In genomic region chr9:116314803-116315202, GRCm38 (mm10) we compare ENCODE assay signal across 16 mouse cellular contexts.
DNase-seq lines count a peak whose midpoint lies in the region; ATAC-seq and TF ChIP-seq lines count a peak whose summit lies in the region.
"Had no signal": no experiment of that assay in that cellular context is flagged by ENCODE, and none has a peak within 500 bp of the region (broad histone marks: within the 10 kb centered on the region; RNA-seq: fewer than 3 reads in every experiment).

No protein-coding gene starts in this region.

- no peak for TF ChIP-seq POLR2A in lung, adult 2 months (IDR thresholded peaks at IDR 0.05; ENCODE audit: borderline replicate concordance, extremely low read depth, low read depth, low read length)
- no peak for TF ChIP-seq POLR2A in myocyte (IDR thresholded peaks at IDR 0.05; ENCODE audit: insufficient read length, low read depth)

- H3K9me3 ChIP-seq in heart, embryonic 12.5 days (replicated peaks): no peaks in the 10 kb centered on the region
- H3K9me3 ChIP-seq in lung, embryonic 16.5 days (ENCODE audit: control insufficient read depth, low read length): no peaks in the 10 kb centered on the region
- H3K9me3 ChIP-seq: embryonic facial prominence, embryonic 10.5 days; forebrain, embryonic 13.5 days; hindbrain, embryonic 15.5 days had no signal

- 0 out of 2 replicates have a peak, but pooled peaks cover 2% of the 10 kb centered on the region for H3K4me1 ChIP-seq in heart, embryonic 12.5 days (replicated peaks)
- H3K4me1 ChIP-seq in lung, embryonic 16.5 days (replicated peaks; ENCODE audit: control insufficient read depth, insufficient read depth, low read length): peaks cover 14% of the 10 kb centered on the region
- peaks cover 5% of the 10 kb centered on the region; the same call in 1 of the 2 replicates for H3K4me1 ChIP-seq in lung, adult 2 months (ENCODE audit: control insufficient read depth, insufficient read depth, low read length)
- H3K4me1 ChIP-seq: embryonic facial prominence, embryonic 10.5 days; forebrain, embryonic 13.5 days; hindbrain, embryonic 15.5 days had no signal

- no peak for DNase-seq in heart, postnatal 14 days
- no peak for DNase-seq in lung, adult 2 months
- DNase-seq in kidney, adult 8-10 months: no peak
- DNase-seq in thymus, postnatal 25 days: no peak
- DNase-seq: adrenal gland, postnatal 10 days; cerebellum, adult 11-12 months; cerebellum, adult 9-11 months; cerebellum, postnatal 36 days had no signal

- intact Hi-C loops in heart, postnatal 14 days (cut with DNase I): no loop called here

- no peaks in the 10 kb centered on the region for H3K36me3 ChIP-seq in heart, embryonic 12.5 days
- H3K36me3 ChIP-seq in lung, embryonic 16.5 days (ENCODE audit: control insufficient read depth, insufficient read depth, low read length): no peaks in the 10 kb centered on the region
- no peaks in the 10 kb centered on the region for H3K36me3 ChIP-seq in myocyte (ENCODE audit: control insufficient read depth, insufficient read depth)
- H3K36me3 ChIP-seq: embryonic facial prominence, embryonic 10.5 days; hindbrain, embryonic 15.5 days had no signal

- no peak overlapping the region for H3K27ac ChIP-seq in heart, embryonic 12.5 days (ENCODE audit: poor library complexity, severe bottlenecking)
- H3K27ac ChIP-seq in lung, embryonic 16.5 days (ENCODE audit: low read length): peak overlapping the region; percentile 26; the same call in 1 of the 2 replicates
- H3K27ac ChIP-seq: embryonic facial prominence, embryonic 10.5 days; forebrain, embryonic 13.5 days; hindbrain, embryonic 15.5 days had no signal

- no peak overlapping the region for H3K4me2 ChIP-seq in heart, embryonic 12.5 days
- no peak overlapping the region for H3K4me2 ChIP-seq in lung, embryonic 16.5 days (ENCODE audit: low read depth, low read length)
- H3K4me2 ChIP-seq in myocyte (ENCODE audit: low read depth): no peak overlapping the region
- H3K4me2 ChIP-seq: forebrain, embryonic 13.5 days; hindbrain, embryonic 15.5 days had no signal

- H3K9ac ChIP-seq in heart, embryonic 12.5 days: no peak overlapping the region
- no peak overlapping the region for H3K9ac ChIP-seq in lung, embryonic 16.5 days (ENCODE audit: low read length)
- H3K9ac ChIP-seq: forebrain, embryonic 13.5 days; hindbrain, embryonic 15.5 days had no signal

- H3K4me3 ChIP-seq in heart, embryonic 12.5 days: no peak overlapping the region
- no peak overlapping the region for H3K4me3 ChIP-seq in lung, embryonic 16.5 days (ENCODE audit: low read length)
- H3K4me3 ChIP-seq in lung, adult 2 months (replicated peaks; ENCODE audit: extremely low read depth, low read depth, low read length): no peak overlapping the region
- H3K4me3 ChIP-seq in myocyte: no peak overlapping the region
- H3K4me3 ChIP-seq: embryonic facial prominence, embryonic 10.5 days; forebrain, embryonic 13.5 days; hindbrain, embryonic 15.5 days had no signal

- H3K27me3 ChIP-seq in heart, embryonic 12.5 days (replicated peaks): no peaks in the 10 kb centered on the region
- no peaks in the 10 kb centered on the region for H3K27me3 ChIP-seq in lung, embryonic 16.5 days (ENCODE audit: control insufficient read depth, insufficient read depth, low read depth, low read length)
- no peaks in the 10 kb centered on the region for H3K27me3 ChIP-seq in myocyte (ENCODE audit: control insufficient read depth, insufficient read depth, insufficient read length)
- H3K27me3 ChIP-seq: forebrain, embryonic 13.5 days; hindbrain, embryonic 15.5 days had no signal

- no peak for TF ChIP-seq CTCF in lung, adult 2 months (IDR thresholded peaks at IDR 0.05; ENCODE audit: insufficient read depth, low read length)

- ATAC-seq in heart, embryonic 12.5 days (ENCODE audit: insufficient number of reproducible peaks, low FRiP score): 0 out of 2 replicates have a peak, but pooled peaks have one; percentile 36
- peak; percentile 55; the same call in 1 of the 2 replicates for ATAC-seq in lung, embryonic 16.5 days (ENCODE audit: low read depth)
- peak; percentile 22; the same call in 1 of the 2 replicates for ATAC-seq in granulocyte monocyte progenitor cell, adult 5-6 weeks (replicated peaks; ENCODE audit: poor library complexity, severe bottlenecking)
- ATAC-seq: forebrain, embryonic 13.5 days; intestine, embryonic 16.5 days had no signal

- H3K79me2 ChIP-seq in myocyte (ENCODE audit: control insufficient read depth, insufficient read depth): no peaks in the 10 kb centered on the region

- no peak overlapping the region for H3ac ChIP-seq in myocyte (ENCODE audit: control insufficient read depth, insufficient read length)

TF ChIP-seq in myocyte, 11 proteins besides CTCF, POLR2A, EP300 and RAD21:
- TF ChIP-seq MYOD1 (IDR thresholded peaks at IDR 0.05; ENCODE audit: control insufficient read depth in 1 of 3, insufficient read length in 2 of 3, low read depth in 2 of 3): peak in 2 of 3 experiments; percentile 86 to 91
- TF ChIP-seq USF1 (IDR thresholded peaks at IDR 0.05; ENCODE audit: low read depth): no peak
- TF ChIP-seq MAX (IDR thresholded peaks at IDR 0.05; ENCODE audit: low read depth): no peak
- TF ChIP-seq MYOG (IDR thresholded peaks at IDR 0.05; ENCODE audit: control insufficient read depth in 1 of 3, insufficient read depth in 1 of 3, insufficient read length in 2 of 3, low read depth in 2 of 3): peak in 2 of 3 experiments; percentile 56 to 89
- no peak for TF ChIP-seq POLR2AphosphoS2 (IDR thresholded peaks at IDR 0.05; ENCODE audit: insufficient read length, low read depth)
- no peak for TF ChIP-seq E2F4 (IDR thresholded peaks at IDR 0.05; ENCODE audit: insufficient read depth)
- TF ChIP-seq CEBPB (IDR thresholded peaks at IDR 0.05; ENCODE audit: insufficient read depth, poor library complexity, severe bottlenecking): peak; percentile 22; the same call in 1 of the 2 replicates
- TF ChIP-seq TCF12 (IDR thresholded peaks at IDR 0.05; ENCODE audit: insufficient read depth, poor library complexity, severe bottlenecking): peak; percentile 69
- no peak for TF ChIP-seq REST (IDR thresholded peaks at IDR 0.05; ENCODE audit: insufficient read depth, insufficient read length)
- TF ChIP-seq SRF (IDR thresholded peaks at IDR 0.05; ENCODE audit: control insufficient read depth, insufficient read length, low read depth): no peak
- TF ChIP-seq TCF3 (IDR thresholded peaks at IDR 0.05; ENCODE audit: insufficient read length, low read depth): peak; percentile 62
